Mouse (Mus musculus) gastrocnemius, postnatal 14 days (tissue): Measurements from ENCODE around the gene Ppp1r9a. TPM values are rescaled to one million over a fixed set of nuclear protein-coding genes. Genes with fewer than 3 reads are reported as not detected.

Experiments used
- DNase-seq: peaks from one replicate; pipeline ENCODE4 v3.0.0; 2021; ENCODE audit warnings: mixed read lengths
- intact Hi-C: fragments of 180-260 bp; cut with DNase I; formaldehyde crosslinking; loops from one replicate; pipeline ENCODE4 v1.15.1; 2025; ENCODE audit warnings: low total_unique reads
- total RNA-seq, 2 experiments: library from RNA; stranded (reverse); gene quantifications; 2 replicates each; pipeline ENCODE4 v1.2.3; 2021

Gene Ppp1r9a
- total RNA-seq, 2 experiments from 2014 or later = 7.5 to 9.9 TPM

DNA sequence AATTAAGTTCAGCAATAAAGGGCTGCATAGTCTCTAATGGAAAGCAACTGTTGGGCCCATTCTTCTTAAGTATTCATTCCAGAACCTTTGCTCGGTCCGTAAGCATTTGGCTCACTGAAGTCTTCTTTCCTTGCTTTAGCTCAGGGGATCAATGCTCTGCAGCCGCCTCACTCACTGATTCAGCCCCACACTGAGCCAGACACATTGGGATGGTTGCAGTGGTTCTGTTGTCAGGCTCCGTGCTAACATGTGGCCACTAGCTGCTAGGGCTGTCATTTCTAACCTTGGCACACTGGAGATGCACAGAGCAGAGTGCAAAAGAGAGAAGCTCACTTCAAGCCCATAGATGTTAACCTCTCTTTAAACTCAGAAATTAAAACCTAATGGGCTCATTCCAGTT lies 96.2 kb downstream of the Ppp1r9a start:
- DNase-seq = no peak
- intact Hi-C loops = no loop called here

- intact Hi-C loops = no loop called here
- no peak for DNase-seq
Observed at GRCm38 (mm10) chr6:5000788-5001187, 98.1 kb downstream of the Ppp1r9a start.

DNA sequence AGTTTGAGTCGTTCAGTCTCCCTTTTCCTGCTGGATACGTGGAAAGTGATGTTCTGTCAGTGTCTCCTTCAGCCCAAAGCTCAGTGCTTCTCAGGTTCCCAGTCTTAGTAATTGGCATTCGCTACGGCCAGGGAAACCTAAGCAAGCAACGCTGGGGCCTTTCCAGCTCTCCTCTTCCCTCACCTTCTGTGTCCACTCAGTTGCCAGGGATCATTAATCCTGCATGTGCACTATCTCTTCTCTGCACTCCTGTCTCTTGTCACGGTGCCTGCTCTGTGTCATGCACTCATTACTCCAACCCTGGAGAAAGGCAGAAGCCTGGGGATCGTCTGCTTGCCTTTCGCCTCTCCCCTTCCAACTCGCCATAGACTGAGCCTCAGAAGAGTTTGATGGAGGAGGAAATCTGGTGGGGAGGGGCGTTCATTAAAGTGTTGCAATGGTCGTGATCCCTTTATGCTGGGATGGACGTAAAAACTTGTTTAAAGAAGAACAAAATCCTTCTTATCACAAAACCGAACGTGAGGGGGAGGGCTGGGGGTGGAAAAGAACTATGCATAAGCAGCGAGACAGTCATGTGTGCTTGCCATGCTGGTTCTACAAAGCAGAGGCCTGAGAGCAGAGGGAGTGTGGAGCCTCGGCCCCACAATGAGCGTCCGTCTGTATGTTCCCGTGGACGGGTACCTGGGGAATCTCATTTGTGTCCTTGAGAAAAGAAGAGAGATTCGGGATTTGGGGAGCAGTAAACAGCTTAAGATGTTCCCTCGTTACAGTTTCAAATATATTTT lies 103.0 kb downstream of the Ppp1r9a start:
- DNase-seq = peak; percentile 53
- intact Hi-C loops = no loop called here

DNA sequence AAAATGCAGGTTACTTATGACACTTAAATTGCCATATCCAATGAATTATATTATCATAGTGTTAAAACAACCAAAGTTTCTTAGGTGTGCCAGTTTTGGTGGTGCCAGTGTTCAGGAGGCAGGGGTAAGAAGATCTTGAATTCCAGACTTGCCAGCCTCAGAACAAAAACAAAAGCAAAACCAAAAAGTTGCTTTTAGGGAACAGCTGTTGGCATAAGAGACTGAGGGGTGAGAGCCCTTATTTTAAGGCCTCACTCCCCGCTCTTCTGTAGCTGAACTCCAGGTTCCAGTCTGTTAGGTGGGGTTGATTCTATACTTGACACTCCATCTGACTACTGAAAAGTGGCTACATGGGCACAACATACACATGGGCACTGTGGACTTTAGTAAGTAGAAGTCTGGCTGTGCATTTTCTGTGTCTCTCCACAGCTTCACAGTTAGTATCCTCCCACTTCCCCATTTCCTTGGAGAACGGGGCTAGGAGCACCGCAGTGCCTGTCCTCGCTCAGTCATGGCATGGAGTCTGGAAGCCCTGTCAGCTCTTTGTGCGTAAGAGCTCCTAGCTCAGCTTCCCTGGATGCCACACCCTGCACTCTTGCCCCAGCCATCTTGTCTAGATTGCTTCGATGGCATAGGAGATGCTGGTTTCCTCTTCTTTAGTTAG lies 103.7 kb downstream of the Ppp1r9a start:
- DNase-seq = no peak

DNA sequence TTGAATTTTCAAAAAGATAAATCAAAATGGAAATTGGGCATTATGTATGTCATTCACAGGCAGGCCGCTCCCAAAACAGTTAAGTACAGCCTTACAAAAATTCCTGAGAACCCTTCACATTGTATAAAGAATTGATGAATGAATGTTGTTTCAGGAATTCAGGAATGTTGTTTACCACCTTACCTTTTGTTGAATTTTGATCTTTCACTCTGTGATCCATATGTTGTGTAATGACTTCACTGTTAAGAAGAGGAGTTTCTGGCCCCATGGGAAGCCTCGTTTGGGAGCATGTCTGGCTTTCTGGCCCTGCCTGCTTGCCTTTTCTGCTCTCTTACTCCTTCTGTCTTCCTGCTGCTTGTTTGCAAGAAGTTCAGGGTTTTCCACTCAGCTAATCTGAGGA lies 105.4 kb downstream of the Ppp1r9a start:
- no peak for DNase-seq
- intact Hi-C loops = no loop called here

More for the DNA sequence above, 103.7 kb downstream of the Ppp1r9a start:
- intact Hi-C loops = no loop called here

DNA sequence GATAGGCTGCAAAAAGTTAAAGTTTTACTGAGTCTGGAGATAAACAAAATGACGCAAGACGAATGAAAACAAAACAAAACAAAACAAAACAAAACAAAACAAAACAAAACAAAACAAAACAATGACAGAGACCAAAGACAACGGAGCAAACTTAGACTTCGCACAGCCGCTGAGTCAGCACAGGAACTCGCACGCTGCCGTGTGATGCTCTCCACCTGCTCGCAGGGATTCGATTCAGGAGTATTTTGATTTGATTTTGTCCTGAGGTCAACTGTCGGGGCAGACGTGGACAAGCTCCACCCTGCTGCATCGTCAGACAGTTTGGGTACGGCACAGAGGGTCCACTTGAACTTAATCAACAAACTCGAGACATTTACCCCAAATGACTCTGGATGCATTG lies 105.9 kb downstream of the Ppp1r9a start:
- intact Hi-C loops = no loop called here
- DNase-seq = no peak

GRCm38 (mm10) chr6:5010553-5011416 lies 108.1 kb downstream of the Ppp1r9a start:
- DNase-seq = no peak
- intact Hi-C loops = no loop called here

- no peak for DNase-seq
- intact Hi-C loops = no loop called here
Observed at GRCm38 (mm10) chr6:5012794-5013193, 110.1 kb downstream of the Ppp1r9a start.

- intact Hi-C loops = no loop called here
- DNase-seq = no peak
Observed at GRCm38 (mm10) chr6:5014567-5014966, 111.8 kb downstream of the Ppp1r9a start.

- intact Hi-C loops = no loop called here
- no peak for DNase-seq
Observed at GRCm38 (mm10) chr6:5015173-5015572, 112.5 kb downstream of the Ppp1r9a start.

GRCm38 (mm10) chr6:5017945-5018511 lies 115.3 kb downstream of the Ppp1r9a start:
- intact Hi-C loops = no loop called here
- no peak for DNase-seq

DNA sequence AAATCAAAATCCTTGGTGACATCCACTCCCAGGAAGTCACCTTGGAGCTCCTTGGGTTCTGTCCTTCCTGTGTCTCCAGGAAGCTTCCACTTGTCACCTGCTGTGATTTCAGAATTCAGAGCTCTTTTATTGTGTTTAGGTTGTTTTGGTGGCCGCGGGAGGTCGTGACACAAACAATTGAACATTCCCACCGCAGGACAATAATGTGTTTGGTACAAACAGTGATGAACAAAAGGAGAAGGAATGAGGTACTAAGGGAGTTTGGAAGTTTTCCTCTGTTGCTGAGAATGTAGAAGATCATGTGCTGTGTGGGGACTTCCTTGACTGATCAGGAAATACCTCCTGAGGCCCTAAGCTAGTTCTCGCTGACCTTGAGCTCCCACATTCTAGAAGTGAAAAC lies 116.5 kb downstream of the Ppp1r9a start:
- intact Hi-C loops = no loop called here
- no peak for DNase-seq

GRCm38 (mm10) chr6:5019969-5020368 lies 117.3 kb downstream of the Ppp1r9a start:
- intact Hi-C loops = no loop called here
- no peak for DNase-seq

DNA sequence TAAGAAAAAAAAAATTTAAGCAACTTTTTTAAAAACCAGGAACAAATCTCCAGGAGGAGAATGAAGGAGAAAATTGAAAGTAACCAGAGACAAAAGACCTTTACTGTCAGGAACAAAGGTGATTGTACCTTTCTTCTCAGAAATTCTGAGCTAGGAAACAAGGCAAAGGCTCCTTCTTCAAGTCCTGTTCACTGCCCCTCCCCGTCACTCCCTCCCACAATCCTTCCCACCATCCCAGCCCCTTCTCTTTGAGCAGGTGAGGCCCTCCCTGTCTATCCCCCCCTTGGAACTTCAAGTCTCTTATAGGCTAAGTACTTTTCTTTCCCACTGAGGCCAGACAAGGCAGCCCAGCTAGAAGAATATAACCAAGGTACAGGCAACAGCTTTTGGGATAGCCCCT lies 117.8 kb downstream of the Ppp1r9a start:
- intact Hi-C loops = no loop called here

GRCm38 (mm10) chr6:5022677-5023076 lies 120.0 kb downstream of the Ppp1r9a start:
- no peak for DNase-seq
- intact Hi-C loops = no loop called here

More for the DNA sequence above, 117.8 kb downstream of the Ppp1r9a start:
- no peak for DNase-seq

DNA sequence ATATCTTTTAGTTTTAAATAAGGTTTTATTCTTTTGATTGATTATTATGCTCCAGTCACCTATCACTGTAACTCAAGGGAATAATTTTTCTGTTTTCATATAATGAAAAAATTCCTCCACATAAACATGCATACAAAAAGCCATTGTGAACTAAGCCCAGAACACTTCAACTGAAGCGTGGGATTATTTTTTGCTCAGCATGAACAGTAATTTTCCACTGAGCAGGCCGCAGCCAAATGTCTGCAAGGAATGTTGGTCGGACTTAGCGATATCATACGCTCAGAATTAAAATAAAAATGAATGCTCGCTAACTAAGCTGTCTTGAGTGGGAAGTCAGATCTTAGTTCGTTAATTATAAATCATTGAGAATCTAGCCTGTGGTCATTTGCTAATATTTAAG lies 122.2 kb downstream of the Ppp1r9a start:
- intact Hi-C loops = no loop called here
- no peak for DNase-seq

DNA sequence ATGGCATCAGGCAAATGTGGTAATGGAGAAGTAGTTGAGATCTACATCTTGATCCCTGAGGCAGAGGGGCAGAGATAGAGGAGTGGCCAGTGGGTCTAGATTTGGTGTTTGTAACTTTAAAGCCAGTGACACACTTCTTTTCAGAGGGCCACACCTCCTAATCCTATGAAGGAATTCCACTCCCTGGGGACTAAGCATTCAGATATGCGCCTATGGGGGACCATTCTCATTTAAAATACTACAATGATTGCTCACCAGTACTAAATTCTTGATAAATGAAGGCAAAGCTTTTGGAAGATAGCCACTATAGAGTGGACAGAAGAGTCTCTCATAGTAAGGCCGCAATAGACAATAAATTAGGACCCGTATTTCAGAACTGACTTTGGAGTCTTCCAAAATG lies 124.1 kb downstream of the Ppp1r9a start:
- intact Hi-C loops = no loop called here

GRCm38 (mm10) chr6:5027213-5027612 lies 124.5 kb downstream of the Ppp1r9a start:
- intact Hi-C loops = no loop called here

More for the DNA sequence above, 124.1 kb downstream of the Ppp1r9a start:
- no peak for DNase-seq

DNA sequence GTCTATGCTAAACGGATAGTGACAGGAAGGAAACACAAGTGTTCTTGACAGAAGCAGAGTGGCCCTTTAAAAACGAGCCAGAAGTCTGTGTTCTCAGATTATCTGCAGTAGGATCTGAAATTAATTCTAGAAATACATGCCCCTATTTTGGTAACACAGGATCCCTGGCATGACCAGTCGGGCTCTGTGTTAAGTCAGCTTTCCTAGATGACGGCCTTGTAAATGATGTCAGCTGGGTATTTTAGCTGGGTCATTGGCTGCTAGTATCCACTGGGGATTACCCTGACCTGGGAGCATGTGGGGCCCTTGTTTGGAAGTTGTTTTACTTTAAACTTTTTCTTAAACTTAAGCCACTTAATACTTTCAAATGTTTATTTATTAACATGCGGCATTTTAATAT lies 125.1 kb downstream of the Ppp1r9a start:
- DNase-seq = no peak
- intact Hi-C loops = no loop called here

More at GRCm38 (mm10) chr6:5027213-5027612, 124.5 kb downstream of the Ppp1r9a start:
- no peak for DNase-seq
